Mouse (Mus musculus) C2C12 (cell line): ENCODE results near the gene Cerk. TPM values are rescaled to one million over a fixed set of nuclear protein-coding genes. Genes with fewer than 3 reads are reported as not detected.

Source experiments
- H3K27me3 ChIP-seq: one replicate; pipeline ENCODE4 v1.6.1; 2011; ENCODE audit not compliant: control insufficient read depth, insufficient read depth, insufficient read length
- H3K36me3 ChIP-seq: one replicate; pipeline ENCODE4 v1.6.1; 2011; ENCODE audit not compliant: control insufficient read depth, insufficient read depth
- H3K4me3 ChIP-seq: one replicate; pipeline ENCODE4 v1.5.1; 2011; ENCODE audit warnings: mild to moderate bottlenecking, control low read depth; ENCODE audit not compliant: poor library complexity, insufficient read depth, severe bottlenecking
- H3K79me2 ChIP-seq: one replicate; pipeline ENCODE4 v1.6.1; 2011; ENCODE audit not compliant: control insufficient read depth, insufficient read depth
- H3K79me3 ChIP-seq: one replicate; pipeline ENCODE4 v1.6.1; 2011; ENCODE audit warnings: low read depth, control low read depth
- H3ac ChIP-seq: one replicate; pipeline ENCODE3; 2011; ENCODE audit warnings: low read depth; ENCODE audit not compliant: control insufficient read depth, insufficient read length
- CEBPB ChIP-seq: IDR thresholded peaks from one replicate; pipeline ENCODE4 v1.6.1; 2011; ENCODE audit warnings: low read depth, mild to moderate bottlenecking, control low read depth, moderate library complexity
- CTCF ChIP-seq: IDR thresholded peaks from one replicate; pipeline ENCODE4 v1.5.1; 2011; ENCODE audit not compliant: control insufficient read depth, insufficient read depth, insufficient read length
- FOSL1 ChIP-seq: IDR thresholded peaks from one replicate; pipeline ENCODE4 v1.8.0; 2011; ENCODE audit warnings: mild to moderate bottlenecking, low read length; ENCODE audit not compliant: poor library complexity, insufficient read depth, severe bottlenecking
- MAX ChIP-seq: IDR thresholded peaks from one replicate; pipeline ENCODE4 v1.6.1; 2011; ENCODE audit warnings: mild to moderate bottlenecking, control low read depth
- MYOD1 ChIP-seq: IDR thresholded peaks from one replicate; pipeline ENCODE4 v1.6.1; 2011; ENCODE audit warnings: low read depth; ENCODE audit not compliant: control insufficient read depth, insufficient read length
- MYOG ChIP-seq: IDR thresholded peaks from one replicate; pipeline ENCODE4 v1.6.1; 2011; ENCODE audit not compliant: control insufficient read depth, insufficient read length; ENCODE audit errors: extremely low read depth
- USF1 ChIP-seq: IDR thresholded peaks from one replicate; pipeline ENCODE4 v1.6.1; 2011; ENCODE audit warnings: low read depth, mild to moderate bottlenecking, control low read depth, moderate library complexity
- polyA plus RNA-seq: library from polyadenylated mRNA; unstranded; fragments of >200 nt; fragmentation: generic; extraction: Trizol; gene quantifications from one replicate; pipeline ENCODE4 v1.2.1, GENCODE M21; 2012; ENCODE audit warnings: missing spikeins

Cerk gene
- polyA plus RNA-seq, 1 experiment: 18.1 TPM

- H3K4me3 ChIP-seq: no peak overlapping the region
- TF ChIP-seq MAX: no peak
- peak; percentile 56 for TF ChIP-seq MYOD1
- no peak for TF ChIP-seq CEBPB
- peaks cover 72% of the 10 kb centered on the region for H3K79me3 ChIP-seq
- no peak overlapping the region for H3ac ChIP-seq
- H3K27me3 ChIP-seq: no peaks in the 10 kb centered on the region
- H3K79me2 ChIP-seq: peaks cover 92% of the 10 kb centered on the region
- H3K36me3 ChIP-seq: peaks cover 36% of the 10 kb centered on the region
Measured at GRCm38 (mm10) chr15:86094324-86095121, 91.4 kb downstream of the Cerk start.

- peaks cover 92% of the 10 kb centered on the region for H3K79me2 ChIP-seq
- TF ChIP-seq CTCF: no peak
- no peaks in the 10 kb centered on the region for H3K27me3 ChIP-seq
- no peak overlapping the region for H3K4me3 ChIP-seq
- peaks cover 26% of the 10 kb centered on the region for H3K36me3 ChIP-seq
- H3K79me3 ChIP-seq: peaks cover 62% of the 10 kb centered on the region
- no peak overlapping the region for H3ac ChIP-seq
Measured at GRCm38 (mm10) chr15:86093236-86093635, 92.7 kb downstream of the Cerk start.

GRCm38 (mm10) chr15:86091998-86092670 lies 93.8 kb downstream of the Cerk start:
- no peak overlapping the region for H3K4me3 ChIP-seq
- TF ChIP-seq MYOD1 (no peak), MAX (no peak), MYOG (no peak), CTCF (no peak), FOSL1 (no peak), USF1 (no peak), CEBPB (no peak)
- H3ac ChIP-seq: no peak overlapping the region
- peaks cover 93% of the 10 kb centered on the region for H3K79me2 ChIP-seq
- no peaks in the 10 kb centered on the region for H3K27me3 ChIP-seq
- peaks cover 22% of the 10 kb centered on the region for H3K36me3 ChIP-seq
- H3K79me3 ChIP-seq: peaks cover 65% of the 10 kb centered on the region

- no peak overlapping the region for H3ac ChIP-seq
- peaks cover 24% of the 10 kb centered on the region for H3K36me3 ChIP-seq
- peaks cover 93% of the 10 kb centered on the region for H3K79me2 ChIP-seq
Measured at GRCm38 (mm10) chr15:86091201-86091997, 94.5 kb downstream of the Cerk start.

GRCm38 (mm10) chr15:86090578-86090977 lies 95.4 kb downstream of the Cerk start:
- no peak overlapping the region for H3ac ChIP-seq
- TF ChIP-seq USF1 (no peak), MAX (no peak), CTCF (no peak), FOSL1 (no peak), CEBPB (no peak), MYOD1 (no peak), MYOG (no peak)
- H3K79me2 ChIP-seq: peaks cover 96% of the 10 kb centered on the region
- H3K4me3 ChIP-seq: no peak overlapping the region
- H3K36me3 ChIP-seq: peaks cover 26% of the 10 kb centered on the region
- no peaks in the 10 kb centered on the region for H3K27me3 ChIP-seq
- H3K79me3 ChIP-seq: peaks cover 67% of the 10 kb centered on the region

More at GRCm38 (mm10) chr15:86091201-86091997, 94.5 kb downstream of the Cerk start:
- no peaks in the 10 kb centered on the region for H3K27me3 ChIP-seq
- peaks cover 68% of the 10 kb centered on the region for H3K79me3 ChIP-seq
- no peak overlapping the region for H3K4me3 ChIP-seq
- TF ChIP-seq MYOG: no peak
- TF ChIP-seq MYOD1: no peak
- TF ChIP-seq USF1: no peak
- no peak for TF ChIP-seq FOSL1
